Mouse (Mus musculus) forelimb bud, embryonic 11.5 days (tissue): ENCODE measurements around the gene Cidec.

Source experiments
- DNase-seq: peaks from one replicate; pipeline ENCODE4 v3.0.0-alpha.2; 2012; ENCODE audit warnings: low read depth, low spot score

Cidec gene

GRCm38 (mm10) chr6:113435664-113436205 is at the start of gene Cidec:
TSS of gene Cidec (minus strand) at chr6:113435760.
- no peak for DNase-seq

GRCm38 (mm10) chr6:113483729-113484128 is 48.2 kb upstream of the Cidec start:
- no peak for DNase-seq

GRCm38 (mm10) chr6:113483100-113483615 is 47.6 kb upstream of the Cidec start, which contains the start of gene Creld1:
TSS of gene Creld1 (plus strand) at chr6:113483297.
- peak; percentile 89 for DNase-seq

GRCm38 (mm10) chr6:113482477-113483099 is 47.0 kb upstream of the Cidec start:
- DNase-seq: no peak

- no peak for DNase-seq
These were observed 45.2 kb upstream of the Cidec start for GRCm38 (mm10) chr6:113480555-113481373.

GRCm38 (mm10) chr6:113478906-113479305 is 43.3 kb upstream of the Cidec start:
- DNase-seq: no peak

GRCm38 (mm10) chr6:113477353-113477752 is 41.8 kb upstream of the Cidec start:
- DNase-seq: no peak

GRCm38 (mm10) chr6:113473715-113474114 is 38.2 kb upstream of the Cidec start:
- DNase-seq: no peak

- no peak for DNase-seq
These were observed 37.7 kb upstream of the Cidec start for GRCm38 (mm10) chr6:113473246-113473645.

- DNase-seq: no peak
These were observed 36.5 kb upstream of the Cidec start for GRCm38 (mm10) chr6:113472061-113472460.

GRCm38 (mm10) chr6:113471297-113471936 is 35.9 kb upstream of the Cidec start, which contains the start of gene Il17rc:
TSS of gene Il17rc (plus strand) at chr6:113471427.
- DNase-seq: no peak

- peak; percentile 74 for DNase-seq
These were observed 33.9 kb upstream of the Cidec start for GRCm38 (mm10) chr6:113469432-113469831.

- DNase-seq: peak; percentile 78
These were observed 33.5 kb upstream of the Cidec start for GRCm38 (mm10) chr6:113469021-113469420.

GRCm38 (mm10) chr6:113468512-113468911 is 33.0 kb upstream of the Cidec start:
- DNase-seq: no peak

- no peak for DNase-seq
These were observed 30.0 kb upstream of the Cidec start for GRCm38 (mm10) chr6:113465602-113466001.

- DNase-seq: no peak
These were observed 28.5 kb upstream of the Cidec start for GRCm38 (mm10) chr6:113464040-113464439.

- DNase-seq: no peak
These were observed 23.1 kb upstream of the Cidec start for GRCm38 (mm10) chr6:113458635-113459034.

GRCm38 (mm10) chr6:113457952-113458534 is 22.5 kb upstream of the Cidec start, which contains the start of gene Il17re:
TSS of gene Il17re (plus strand) at chr6:113458484.
- DNase-seq: no peak

- DNase-seq: no peak
These were observed 19.4 kb upstream of the Cidec start for GRCm38 (mm10) chr6:113455007-113455406.

GRCm38 (mm10) chr6:113451839-113452238 is 16.3 kb upstream of the Cidec start:
- DNase-seq: no peak

- DNase-seq: no peak
These were observed 12.1 kb upstream of the Cidec start for GRCm38 (mm10) chr6:113447639-113448038.
